Mouse (Mus musculus): ENCODE measurements at regions not wholly inside any gene's neighbourhood (a gene's known extent, or its start where the extent isn't known, plus 50 kb on each side); places are given as distances from the start of the nearest gene placed in this dataset.

DNA sequence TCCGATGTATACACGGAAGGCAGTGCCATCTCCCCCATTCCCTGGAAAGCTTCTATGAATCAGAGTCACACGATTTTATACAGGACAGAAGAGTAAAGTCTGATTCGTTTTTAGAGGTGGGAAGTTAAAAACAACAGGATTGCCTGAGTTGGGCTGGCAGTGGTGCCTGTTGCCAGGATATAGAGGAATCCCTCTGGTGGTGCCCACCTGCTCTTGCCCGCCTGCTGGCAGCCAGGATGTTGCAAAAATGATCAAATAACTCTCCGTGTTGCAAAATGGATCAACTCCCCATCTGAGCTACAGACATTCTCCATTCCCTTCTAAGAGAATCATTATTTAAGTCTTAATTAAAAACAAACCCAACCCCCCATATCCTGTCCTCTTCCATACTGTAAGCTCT is 414.0 kb downstream of the Prdm2 start:
- 72% methylated on average over 6 of the region's 6 CpGs for WGBS
- no peak overlapping the region for H3K4me2 ChIP-seq
- H3K27me3 ChIP-seq = no peaks in the 10 kb centered on the region; the same call in 1 of the 2 replicates
- no peak overlapping the region for H3K9ac ChIP-seq
- H3K36me3 ChIP-seq = no peaks in the 10 kb centered on the region
- H3K9me3 ChIP-seq (replicated peaks) = no peaks in the 10 kb centered on the region
- no peak overlapping the region for H3K27ac ChIP-seq
- no peak for ATAC-seq (replicated peaks; ENCODE audit: low FRiP score)
- H3K4me3 ChIP-seq (replicated peaks) = no peak overlapping the region
- no peaks in the 10 kb centered on the region for H3K4me1 ChIP-seq

- H3K36me3 ChIP-seq = no peaks in the 10 kb centered on the region
- no peaks in the 10 kb centered on the region for H3K9me3 ChIP-seq (replicated peaks)
- WGBS = 43% methylated on average over 2 of the region's 2 CpGs
- H3K27ac ChIP-seq = no peak overlapping the region
- no peak overlapping the region for H3K4me3 ChIP-seq (replicated peaks)
- H3K27me3 ChIP-seq = no peaks in the 10 kb centered on the region
- no peak overlapping the region for H3K4me2 ChIP-seq
- H3K9ac ChIP-seq = no peak overlapping the region
- no peak for ATAC-seq (replicated peaks; ENCODE audit: low FRiP score)
- H3K4me1 ChIP-seq = no peaks in the 10 kb centered on the region
Measured at GRCm38 (mm10) chr4:142792606-142792970, 420.2 kb downstream of the Prdm2 start.

GRCm38 (mm10) chr4:142791823-142792605 is 420.8 kb downstream of the Prdm2 start:
- Histone ChIP-seq H3K27me3 (no peaks in the 10 kb centered on the region), H3K9me3 (replicated peaks) (no peaks in the 10 kb centered on the region), H3K4me3 (replicated peaks) (no peak overlapping the region), H3K36me3 (no peaks in the 10 kb centered on the region), H3K9ac (no peak overlapping the region), H3K27ac (no peak overlapping the region), H3K4me2 (no peak overlapping the region), H3K4me1 (no peaks in the 10 kb centered on the region)
- 78% methylated on average over 3 of the region's 3 CpGs for WGBS
- ATAC-seq (replicated peaks; ENCODE audit: low FRiP score) = no peak

DNA sequence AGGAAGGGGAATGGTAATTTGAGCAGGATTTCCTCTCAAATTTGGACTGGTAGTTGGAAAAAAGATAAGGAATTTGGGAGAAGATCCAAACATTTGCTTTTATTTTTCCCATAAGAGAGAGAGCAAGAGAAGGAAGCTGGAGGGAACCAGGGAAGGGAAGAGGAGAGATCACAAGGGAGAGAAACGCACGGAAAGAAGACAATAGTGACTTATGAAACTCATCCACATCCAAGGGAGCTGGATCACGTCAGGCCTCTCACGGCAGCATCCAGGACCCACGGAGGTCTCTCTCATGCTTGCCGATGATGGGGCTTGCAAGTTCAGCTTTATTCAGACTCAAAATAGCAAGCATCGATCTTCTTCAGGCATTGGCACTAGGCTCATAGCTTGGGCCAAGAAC is 423.7 kb downstream of the Prdm2 start:
- Histone ChIP-seq H3K4me1 (no peaks in the 10 kb centered on the region), H3K4me3 (replicated peaks) (no peak overlapping the region), H3K9me3 (replicated peaks) (no peaks in the 10 kb centered on the region), H3K27ac (no peak overlapping the region), H3K27me3 (no peaks in the 10 kb centered on the region), H3K4me2 (no peak overlapping the region), H3K9ac (no peak overlapping the region), H3K36me3 (no peaks in the 10 kb centered on the region)
- ATAC-seq (replicated peaks; ENCODE audit: low FRiP score) = no peak
- WGBS = 83% methylated on average over 7 of the region's 7 CpGs

- ATAC-seq (replicated peaks; ENCODE audit: low FRiP score) = no peak
- 91% methylated on average over 5 of the region's 5 CpGs for WGBS
- H3K4me1 ChIP-seq = no peaks in the 10 kb centered on the region
- H3K36me3 ChIP-seq = no peaks in the 10 kb centered on the region
- H3K27me3 ChIP-seq = no peaks in the 10 kb centered on the region
- no peaks in the 10 kb centered on the region for H3K9me3 ChIP-seq (replicated peaks)
- no peak overlapping the region for H3K4me3 ChIP-seq (replicated peaks)
- H3K4me2 ChIP-seq = no peak overlapping the region
- no peak overlapping the region for H3K27ac ChIP-seq
- H3K9ac ChIP-seq = no peak overlapping the region
Measured at GRCm38 (mm10) chr4:142785386-142785785, 427.4 kb downstream of the Prdm2 start.

- ATAC-seq (replicated peaks; ENCODE audit: low FRiP score) = peak; percentile 23; the same call in 1 of the 2 replicates
- Histone ChIP-seq H3K27ac (no peak overlapping the region), H3K4me2 (no peak overlapping the region), H3K36me3 (no peaks in the 10 kb centered on the region), H3K9ac (no peak overlapping the region), H3K27me3 (0 out of 2 replicates have a peak, but pooled peaks cover 2% of the 10 kb centered on the region), H3K4me3 (replicated peaks) (no peak overlapping the region), H3K4me1 (peaks cover 33% of the 10 kb centered on the region), H3K9me3 (replicated peaks) (no peaks in the 10 kb centered on the region)
- 13% methylated on average over 10 of the region's 10 CpGs for WGBS
Measured at GRCm38 (mm10) chr4:142776711-142777411, 435.9 kb downstream of the Prdm2 start.

DNA sequence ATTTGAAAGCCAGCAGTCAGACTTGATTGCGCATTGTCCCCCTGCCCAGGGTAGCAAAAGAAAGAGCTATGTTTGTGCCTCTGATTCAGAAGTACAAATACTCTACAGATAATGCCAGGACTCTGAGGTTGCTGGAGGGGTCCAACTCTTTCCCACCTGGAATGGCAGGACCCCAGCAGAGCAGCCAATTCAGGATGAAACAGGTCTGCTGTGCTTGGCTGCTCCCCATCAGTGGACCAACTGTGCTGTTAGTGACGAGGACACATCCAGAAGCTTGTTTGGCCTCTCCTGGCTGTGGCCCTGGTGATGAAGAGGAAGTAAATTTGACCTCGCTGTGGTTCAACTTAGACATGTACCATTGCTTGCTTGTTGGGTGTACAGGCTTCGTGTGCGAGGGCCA is 437.8 kb downstream of the Prdm2 start:
- no peaks in the 10 kb centered on the region for H3K9me3 ChIP-seq (replicated peaks)
- H3K27me3 ChIP-seq = peaks cover 7% of the 10 kb centered on the region
- WGBS = 90% methylated on average over 5 of the region's 5 CpGs
- no peaks in the 10 kb centered on the region for H3K36me3 ChIP-seq
- peaks cover 45% of the 10 kb centered on the region for H3K4me1 ChIP-seq
- no peak overlapping the region for H3K4me2 ChIP-seq
- ATAC-seq (replicated peaks; ENCODE audit: low FRiP score) = no peak
- no peak overlapping the region for H3K9ac ChIP-seq
- H3K4me3 ChIP-seq (replicated peaks) = no peak overlapping the region
- no peak overlapping the region for H3K27ac ChIP-seq

GRCm38 (mm10) chr4:142773651-142774151 is 439.1 kb downstream of the Prdm2 start:
- Histone ChIP-seq H3K27me3 (peaks cover 7% of the 10 kb centered on the region), H3K27ac (no peak overlapping the region), H3K9ac (no peak overlapping the region), H3K4me3 (replicated peaks) (no peak overlapping the region), H3K4me1 (peaks cover 48% of the 10 kb centered on the region), H3K9me3 (replicated peaks) (no peaks in the 10 kb centered on the region), H3K4me2 (peak overlapping the region; percentile 25), H3K36me3 (no peaks in the 10 kb centered on the region)
- peak; percentile 43 for ATAC-seq (replicated peaks; ENCODE audit: low FRiP score)
- WGBS = 24% methylated on average over 10 of the region's 10 CpGs

GRCm38 (mm10) chr4:142772751-142773455 is 439.9 kb downstream of the Prdm2 start:
- Histone ChIP-seq H3K4me1 (peaks cover 48% of the 10 kb centered on the region), H3K9me3 (replicated peaks) (no peaks in the 10 kb centered on the region), H3K27ac (peak overlapping the region; percentile 54; the same call in 1 of the 2 replicates), H3K9ac (no peak overlapping the region), H3K4me2 (peak overlapping the region; percentile 25), H3K4me3 (replicated peaks) (no peak overlapping the region), H3K36me3 (no peaks in the 10 kb centered on the region), H3K27me3 (peaks cover 7% of the 10 kb centered on the region)
- WGBS = 8% methylated on average over 16 of the region's 16 CpGs
- peak; percentile 38; the same call in 1 of the 2 replicates for ATAC-seq (replicated peaks; ENCODE audit: low FRiP score)

DNA sequence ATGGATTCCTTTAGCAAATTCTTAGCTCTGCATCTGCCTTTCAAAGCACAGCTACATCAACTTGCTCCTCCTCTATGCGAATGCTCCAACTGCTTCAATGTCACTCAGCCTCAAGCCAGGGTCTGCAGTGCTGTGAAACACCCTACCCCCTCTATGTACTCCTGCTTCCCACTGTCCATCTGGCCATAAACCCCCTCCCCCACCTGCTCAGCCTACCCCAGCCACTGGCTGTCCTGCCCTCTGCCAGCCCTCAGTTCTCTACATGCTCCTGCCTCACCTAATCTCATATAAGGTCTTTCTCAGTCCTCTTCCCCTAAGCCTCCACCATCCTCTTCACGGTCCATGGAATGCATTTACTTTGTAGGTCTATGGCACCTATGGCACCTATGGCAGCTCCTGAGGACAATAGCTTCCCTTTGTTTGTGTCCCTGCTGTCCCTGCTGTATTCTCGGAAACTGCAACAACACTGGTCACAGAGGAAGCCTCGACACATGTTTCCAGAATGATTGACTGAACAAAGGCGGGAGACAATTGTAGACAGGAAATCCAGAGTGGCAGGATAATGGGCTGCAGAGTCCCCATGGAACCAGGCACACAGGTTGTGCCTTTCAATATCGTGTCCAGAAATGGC is 441.2 kb downstream of the Prdm2 start:
- H3K36me3 ChIP-seq = no peaks in the 10 kb centered on the region
- ATAC-seq (replicated peaks; ENCODE audit: low FRiP score) = no peak
- H3K27me3 ChIP-seq = peaks cover 7% of the 10 kb centered on the region
- no peaks in the 10 kb centered on the region for H3K9me3 ChIP-seq (replicated peaks)
- H3K4me3 ChIP-seq (replicated peaks) = no peak overlapping the region
- no peak overlapping the region for H3K27ac ChIP-seq
- H3K4me2 ChIP-seq = no peak overlapping the region
- 41% methylated on average over 6 of the region's 6 CpGs for WGBS
- peaks cover 42% of the 10 kb centered on the region for H3K4me1 ChIP-seq
- H3K9ac ChIP-seq = no peak overlapping the region

DNA sequence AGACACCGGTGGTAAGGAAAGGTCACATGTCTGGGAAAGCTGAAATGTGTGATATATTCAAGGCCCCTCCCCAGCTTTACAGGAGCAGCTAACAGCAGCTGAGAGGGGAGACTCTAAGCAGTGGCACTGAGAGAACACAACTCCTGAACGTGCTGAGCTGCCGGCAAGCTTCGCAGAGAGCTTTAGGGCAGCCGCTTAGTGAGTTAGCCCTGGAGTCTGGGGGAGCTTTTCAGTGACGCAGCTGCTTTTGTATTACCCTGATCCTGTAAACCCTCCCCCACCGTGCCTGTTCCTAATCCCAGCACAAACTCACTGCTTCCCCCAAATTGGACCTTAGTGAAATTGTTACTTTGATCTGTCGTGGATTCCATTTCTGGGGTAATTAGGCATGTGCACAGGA is 442.6 kb downstream of the Prdm2 start:
- Histone ChIP-seq H3K4me3 (replicated peaks) (no peak overlapping the region), H3K9ac (no peak overlapping the region), H3K4me1 (peaks cover 41% of the 10 kb centered on the region), H3K9me3 (replicated peaks) (no peaks in the 10 kb centered on the region), H3K27ac (no peak overlapping the region), H3K4me2 (no peak overlapping the region), H3K27me3 (peaks cover 7% of the 10 kb centered on the region), H3K36me3 (no peaks in the 10 kb centered on the region)
- 12% methylated on average over 8 of the region's 8 CpGs for WGBS
- ATAC-seq (replicated peaks; ENCODE audit: low FRiP score) = no peak

All from kidney, embryonic 15.5 days (tissue).